Mouse (Mus musculus): Measurements from ENCODE around the gene Bglap. TPM values are rescaled to one million over a fixed set of nuclear protein-coding genes. Genes with fewer than 3 reads are reported as not detected.
"Not testable (repeated sequence)": the region's sequence is repeated elsewhere in the genome, so short reads cannot be mapped to it uniquely, and the experiment has no call there.

Gene Bglap
- polyA plus RNA-seq, 1 experiment from 2014 or later: not detected

DNA sequence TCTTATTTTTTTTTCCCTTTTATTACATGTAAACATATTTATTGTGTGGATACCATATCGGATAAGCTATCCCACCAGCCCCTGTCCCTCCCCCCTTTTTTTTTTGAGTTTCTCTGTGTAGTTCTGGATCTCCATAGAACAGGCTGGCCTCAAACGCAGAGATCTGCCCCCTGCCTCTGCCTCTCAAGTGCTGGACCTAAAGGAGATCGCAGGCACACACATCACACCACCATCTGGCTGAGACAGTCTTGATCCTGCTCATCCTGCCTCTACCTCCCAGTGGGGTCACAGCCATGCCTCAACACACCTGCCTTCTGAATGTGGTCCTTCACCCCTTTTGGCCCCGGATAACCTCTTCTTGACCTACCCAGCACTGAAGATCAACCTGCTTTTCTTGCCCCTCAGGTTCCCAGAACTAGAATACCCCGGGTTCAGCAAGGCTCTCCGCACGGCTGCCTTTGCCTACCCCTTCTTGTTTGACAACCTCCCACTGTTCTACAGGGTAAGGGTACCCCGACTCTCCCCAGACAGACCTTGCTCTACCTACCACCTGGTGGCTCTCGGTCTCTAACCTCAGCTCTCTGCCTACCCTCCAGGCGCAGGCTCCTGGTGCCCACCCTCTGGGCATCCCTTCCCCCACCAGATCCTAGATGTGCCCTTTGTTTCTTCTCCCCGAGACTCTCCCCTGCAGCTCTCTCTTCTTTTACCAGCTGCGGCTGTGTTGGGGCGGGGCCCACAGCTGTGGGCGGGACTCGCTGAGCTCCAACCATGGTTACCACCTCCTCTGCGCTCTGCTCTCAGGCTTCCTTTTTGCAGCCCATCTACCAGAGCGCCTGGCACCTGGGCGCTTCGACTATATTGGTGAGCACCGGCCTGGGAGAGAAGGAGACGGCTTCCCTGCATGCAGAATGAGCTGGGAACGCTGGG, 2.6 kb downstream of the Bglap start:
- H3K27me3 ChIP-seq; H3K36me3 ChIP-seq (replicated peaks); H3K9me3 ChIP-seq; H3K4me1 ChIP-seq: not testable (repeated sequence)
- H3K4me3 ChIP-seq (replicated peaks): peak overlapping the region; percentile 26
- peak overlapping the region; percentile 53 for H3K4me2 ChIP-seq
- H3K9ac ChIP-seq: 0 out of 2 replicates have a peak overlapping the region, but pooled peaks have one; percentile 40
- H3K27ac ChIP-seq: peak overlapping the region; percentile 80
- WGBS: 6% methylated on average over 22 of the region's 22 CpGs
- ATAC-seq (ENCODE audit: low FRiP score): peak; percentile 94

DNA sequence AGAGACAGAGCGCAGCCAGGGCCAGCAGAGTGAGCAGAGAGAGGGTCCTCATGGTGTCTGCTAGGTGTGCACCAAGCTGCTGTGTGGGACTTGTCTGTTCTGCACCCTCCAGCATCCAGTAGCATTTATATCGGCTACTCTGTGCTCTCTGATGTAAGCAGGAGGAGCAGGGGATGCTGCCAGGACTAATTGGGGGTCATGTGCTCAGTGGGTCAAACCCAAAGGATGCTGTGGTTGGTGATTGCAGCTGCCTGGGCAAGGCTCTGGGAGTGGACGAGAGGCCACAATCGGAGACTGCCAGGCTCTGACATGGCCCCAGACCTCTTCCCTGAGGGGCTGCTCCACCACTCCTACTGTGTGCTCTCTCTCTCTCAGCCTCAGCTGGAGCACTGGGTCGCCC, 5.7 kb downstream of the Bglap start, which contains the start of gene Bglap2:
Gene Bglap2 (minus strand): TSS at position 101 of the 400 bp plus-strand sequence.
- not testable (repeated sequence) for H3K9ac ChIP-seq; H3K36me3 ChIP-seq (replicated peaks); H3K4me3 ChIP-seq (replicated peaks); H3K27ac ChIP-seq; H3K4me2 ChIP-seq; ATAC-seq (ENCODE audit: low FRiP score); H3K27me3 ChIP-seq; H3K9me3 ChIP-seq
- 83% methylated on average over 5 of the region's 5 CpGs for WGBS
- peaks cover 15% of the 10 kb centered on the region for H3K4me1 ChIP-seq

DNA sequence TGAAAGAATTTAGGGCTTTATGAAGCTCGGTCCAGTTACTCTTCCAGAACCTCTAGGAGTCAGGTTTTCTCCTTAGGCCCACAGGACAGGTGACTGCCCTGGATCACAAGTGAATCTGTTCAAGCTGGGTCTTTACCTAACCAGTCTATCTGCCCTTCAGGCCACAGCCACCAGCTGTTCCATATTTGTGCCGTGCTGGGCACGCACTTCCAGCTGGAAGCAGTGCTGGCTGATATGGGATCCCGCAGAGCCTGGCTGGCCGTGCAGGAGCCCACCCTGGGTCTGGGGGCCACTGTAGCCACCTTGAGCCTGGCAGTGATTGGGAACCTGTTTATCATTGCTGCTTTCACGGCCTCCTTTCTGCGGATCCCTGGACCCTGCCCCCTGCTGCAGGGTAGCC, 7.6 kb downstream of the Bglap start:
- H3K9me3 ChIP-seq; H3K27me3 ChIP-seq; H3K36me3 ChIP-seq (replicated peaks); H3K4me2 ChIP-seq; H3K4me3 ChIP-seq (replicated peaks); H3K9ac ChIP-seq: not testable (repeated sequence)
- peaks cover 12% of the 10 kb centered on the region for H3K4me1 ChIP-seq
- peak; percentile 12; the same call in 1 of the 2 replicates for ATAC-seq (ENCODE audit: low FRiP score)
- H3K27ac ChIP-seq: peak overlapping the region; percentile 81
- 18% methylated on average over 5 of the region's 7 CpGs for WGBS

DNA sequence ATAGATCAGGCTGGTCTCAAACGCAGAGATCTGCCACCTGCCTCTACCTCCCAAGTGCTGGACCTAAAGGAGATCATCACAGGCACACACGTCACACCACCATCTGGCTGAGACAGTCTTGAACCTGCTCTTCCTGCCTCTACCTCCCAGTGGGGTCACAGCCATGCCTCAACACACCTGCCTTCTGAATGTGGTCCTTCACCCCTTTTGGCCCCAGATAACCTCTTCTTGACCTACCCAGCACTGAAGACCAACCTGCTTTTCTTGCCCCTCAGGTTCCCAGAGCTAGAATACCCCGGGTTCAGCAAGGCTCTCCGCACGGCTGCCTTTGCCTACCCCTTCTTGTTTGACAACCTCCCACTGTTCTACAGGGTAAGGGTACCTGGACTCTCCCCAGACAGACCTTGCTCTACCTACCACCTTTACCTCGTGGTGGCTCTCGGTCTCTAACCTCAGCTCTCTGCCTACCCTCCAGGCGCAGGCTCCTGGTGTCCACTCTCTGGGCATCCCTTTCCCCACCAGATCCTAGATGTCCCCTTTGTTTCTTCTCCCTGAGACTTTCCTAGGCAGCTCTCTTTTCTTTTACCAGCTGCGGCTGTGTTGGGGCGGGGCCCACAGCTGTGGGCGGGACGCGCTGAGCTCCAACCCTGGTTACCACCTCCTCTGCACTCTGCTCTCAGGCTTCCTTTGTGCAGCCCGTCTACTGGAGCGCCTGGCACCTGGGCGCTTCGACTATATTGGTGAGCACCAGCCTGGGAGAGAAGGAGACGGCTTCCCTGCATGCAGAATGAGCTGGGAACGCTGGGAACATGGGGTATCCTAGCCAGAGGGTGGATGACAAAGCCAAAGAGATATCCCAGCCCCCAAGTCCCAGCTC, 8.3 kb downstream of the Bglap start:
- H3K4me1 ChIP-seq; H3K36me3 ChIP-seq (replicated peaks); H3K9me3 ChIP-seq; H3K27me3 ChIP-seq: not testable (repeated sequence)
- H3K4me3 ChIP-seq (replicated peaks): peak overlapping the region; percentile 11; the same call in 1 of the 2 replicates
- 9% methylated on average over 19 of the region's 19 CpGs for WGBS
- H3K4me2 ChIP-seq: peak overlapping the region; percentile 38
- H3K9ac ChIP-seq: 0 out of 2 replicates have a peak overlapping the region, but pooled peaks have one; percentile 17
- H3K27ac ChIP-seq: peak overlapping the region; percentile 81
- ATAC-seq (ENCODE audit: low FRiP score): peak; percentile 94

DNA sequence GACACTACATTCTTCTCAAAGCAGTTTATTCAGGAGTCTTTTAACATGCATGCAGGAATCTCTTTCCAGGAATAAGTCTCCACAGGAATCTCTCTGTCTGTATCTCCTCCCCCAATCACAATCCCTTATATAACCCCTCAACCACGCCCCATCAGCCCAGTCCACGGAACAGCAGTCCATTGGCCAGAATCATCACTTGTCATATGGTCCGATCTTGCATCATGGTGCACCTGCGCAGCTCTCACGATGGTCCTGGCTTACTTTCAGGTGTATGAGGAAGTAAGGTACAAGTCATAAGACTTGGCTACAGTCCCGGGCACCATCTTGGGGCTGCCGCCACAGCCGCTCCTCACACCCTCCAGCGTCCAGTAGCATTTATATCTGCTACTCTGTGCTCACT, 11.6 kb downstream of the Bglap start, which contains the start of gene Bglap3:
Gene Bglap3 (minus strand): TSS at position 101 of the 400 bp plus-strand sequence.
- 91% methylated on average over 9 of the region's 9 CpGs for WGBS
- not testable (repeated sequence) for H3K9me3 ChIP-seq; H3K4me2 ChIP-seq; H3K36me3 ChIP-seq (replicated peaks); H3K27me3 ChIP-seq; H3K4me3 ChIP-seq (replicated peaks); H3K9ac ChIP-seq; H3K27ac ChIP-seq; ATAC-seq (ENCODE audit: low FRiP score); H3K4me1 ChIP-seq

DNA sequence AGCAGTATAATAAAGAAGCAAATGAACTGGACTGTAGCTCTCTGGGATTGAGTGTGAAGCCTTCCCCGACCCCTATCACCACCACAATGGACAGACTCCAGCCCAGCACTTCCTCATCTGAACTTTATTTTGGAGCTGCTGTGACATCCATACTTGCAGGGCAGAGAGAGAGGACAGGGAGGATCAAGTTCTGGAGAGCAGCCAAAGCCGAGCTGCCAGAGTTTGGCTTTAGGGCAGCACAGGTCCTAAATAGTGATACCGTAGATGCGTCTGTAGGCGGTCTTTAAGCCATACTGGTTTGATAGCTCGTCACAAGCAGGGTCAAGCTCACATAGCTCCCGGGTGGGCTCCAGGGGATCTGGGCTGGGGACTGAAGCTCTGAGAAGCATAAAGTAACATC, 15.8 kb downstream of the Bglap start:
- H3K9me3 ChIP-seq; H3K36me3 ChIP-seq (replicated peaks): not testable (repeated sequence)
- WGBS: 88% methylated on average over 7 of the region's 7 CpGs

DNA sequence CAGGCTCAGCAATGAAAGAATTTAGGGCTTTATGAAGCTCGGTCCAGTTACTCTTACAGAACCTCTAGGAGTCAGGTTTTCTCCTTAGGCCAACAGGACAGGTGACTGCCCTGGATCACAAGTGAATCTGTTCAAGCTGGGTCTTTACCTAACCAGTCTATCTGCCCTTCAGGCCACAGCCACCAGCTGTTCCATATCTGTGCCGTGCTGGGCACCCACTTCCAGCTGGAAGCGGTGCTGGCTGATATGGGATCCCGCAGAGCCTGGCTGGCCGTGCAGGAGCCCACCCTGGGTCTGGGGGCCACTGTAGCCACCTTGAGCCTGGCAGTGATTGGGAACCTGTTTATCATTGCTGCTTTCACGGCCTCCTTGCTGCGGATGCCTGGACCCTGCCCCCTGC, 16.7 kb downstream of the Bglap start:
- H3K27me3 ChIP-seq: peaks cover 23% of the 10 kb centered on the region
- whole genome bisulfite sequencing: 53% methylated on average over 4 of the region's 7 CpGs
- ATAC-seq (ENCODE audit: low FRiP score): 0 out of 2 replicates have a peak, but pooled peaks have one; percentile 28
- H3K9ac ChIP-seq; H3K4me2 ChIP-seq; H3K36me3 ChIP-seq (replicated peaks); H3K4me1 ChIP-seq; H3K9me3 ChIP-seq; H3K27ac ChIP-seq; H3K4me3 ChIP-seq (replicated peaks): not testable (repeated sequence)

More for the DNA sequence above, 15.8 kb downstream of the Bglap start:
- H3K4me1 ChIP-seq; ATAC-seq (ENCODE audit: low FRiP score); H3K9ac ChIP-seq; H3K4me2 ChIP-seq; H3K4me3 ChIP-seq (replicated peaks); H3K27ac ChIP-seq: not testable (repeated sequence)
- H3K27me3 ChIP-seq: peaks cover 23% of the 10 kb centered on the region

DNA sequence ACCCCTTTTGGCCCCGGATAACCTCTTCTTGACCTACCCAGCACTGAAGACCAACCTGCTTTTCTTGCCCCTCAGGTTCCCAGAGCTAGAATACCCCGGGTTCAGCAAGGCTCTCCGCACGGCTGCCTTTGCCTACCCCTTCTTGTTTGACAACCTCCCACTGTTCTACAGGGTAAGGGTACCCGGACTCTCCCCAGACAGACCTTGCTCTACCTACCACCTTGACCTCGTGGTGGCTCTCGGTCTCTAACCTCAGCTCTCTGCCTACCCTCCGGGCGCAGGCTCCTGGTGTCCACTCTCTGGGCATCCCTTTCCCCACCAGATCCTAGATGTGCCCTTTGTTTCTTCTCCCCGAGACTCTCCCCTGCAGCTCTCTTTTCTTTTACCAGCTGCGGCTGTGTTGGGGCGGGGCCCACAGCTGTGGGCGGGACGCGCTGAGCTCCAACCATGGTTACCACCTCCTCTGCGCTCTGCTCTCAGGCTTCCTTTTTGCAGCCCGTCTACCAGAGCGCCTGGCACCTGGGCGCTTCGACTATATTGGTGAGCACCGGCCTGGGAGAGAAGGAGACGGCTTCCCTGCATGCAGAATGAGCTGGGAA, 17.3 kb downstream of the Bglap start:
- not testable (repeated sequence) for H3K9ac ChIP-seq; H3K4me1 ChIP-seq; H3K9me3 ChIP-seq; H3K36me3 ChIP-seq (replicated peaks)
- H3K4me2 ChIP-seq: peak overlapping the region; percentile 44
- peaks cover 23% of the 10 kb centered on the region for H3K27me3 ChIP-seq
- peak overlapping the region; percentile 67 for H3K27ac ChIP-seq
- 2% methylated on average over 21 of the region's 22 CpGs for WGBS
- H3K4me3 ChIP-seq (replicated peaks): peak overlapping the region; percentile 25
- ATAC-seq (ENCODE audit: low FRiP score): peak; percentile 84

DNA sequence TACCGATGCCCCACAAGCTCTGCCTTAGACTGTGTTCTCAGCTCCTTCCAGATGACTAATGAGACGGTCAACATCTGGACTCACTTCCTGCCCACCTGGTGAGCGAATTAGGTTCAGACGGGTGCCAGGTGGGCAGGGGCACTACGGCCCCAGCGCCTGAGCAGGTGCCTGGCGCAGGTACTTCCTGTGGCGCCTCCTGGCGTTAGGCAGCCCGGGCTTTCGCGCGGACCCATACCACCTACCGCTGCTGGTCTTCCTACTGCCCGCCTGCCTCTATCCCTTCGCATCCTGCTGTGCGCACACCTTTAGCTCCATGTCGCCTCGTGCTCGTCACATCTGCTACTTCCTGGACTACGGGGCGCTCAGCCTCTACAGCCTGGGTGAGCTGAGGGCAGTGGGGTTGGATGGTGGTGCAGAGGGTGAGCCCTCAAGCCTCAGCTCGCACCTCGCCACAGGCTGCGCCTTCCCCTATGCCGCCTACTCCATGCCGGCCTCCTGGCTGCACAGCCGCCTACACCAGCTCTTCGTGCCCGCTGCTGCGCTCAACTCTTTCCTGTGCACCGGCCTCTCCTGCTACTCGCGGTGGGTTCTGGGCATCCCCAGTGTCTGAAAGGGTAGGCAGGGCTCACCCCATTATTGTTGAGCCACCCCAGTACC, 18.4 kb downstream of the Bglap start:
- Histone ChIP-seq H3K9ac (peak overlapping the region; percentile 9; the same call in 1 of the 2 replicates), H3K36me3 (replicated peaks) (peaks cover 19% of the 10 kb centered on the region), H3K4me1 (peaks cover 4% of the 10 kb centered on the region; the same call in 1 of the 2 replicates), H3K9me3 (peaks cover 10% of the 10 kb centered on the region), H3K27me3 (peaks cover 23% of the 10 kb centered on the region), H3K27ac (no peak overlapping the region), H3K4me2 (peak overlapping the region; percentile 44), H3K4me3 (replicated peaks) (no peak overlapping the region)
- 34% methylated on average over 34 of the region's 34 CpGs for WGBS
- no peak for ATAC-seq (ENCODE audit: low FRiP score)

DNA sequence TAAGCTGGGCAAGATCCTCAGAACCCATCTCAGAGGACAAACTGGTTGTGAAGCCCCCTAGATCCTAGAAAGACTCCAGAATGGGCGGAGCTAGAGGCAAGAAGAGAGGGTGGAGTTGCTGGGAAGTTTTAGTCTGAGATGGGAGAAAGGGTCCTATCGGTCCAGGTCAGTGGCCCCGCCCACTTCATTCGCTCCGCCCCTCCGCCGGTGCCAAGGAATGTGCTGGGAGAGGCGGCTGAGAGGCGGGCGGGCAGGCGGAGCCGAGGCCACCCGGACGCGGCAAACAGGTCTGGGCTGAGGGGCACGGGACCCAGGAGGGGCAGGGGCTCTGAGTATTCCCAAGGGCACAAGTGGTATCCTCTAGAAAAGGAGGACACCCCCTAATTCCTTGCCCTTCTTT, 19.9 kb downstream of the Bglap start, which contains the start of gene Paqr6:
Gene Paqr6 (plus strand): TSS at position 248 of the 400 bp plus-strand sequence.
- peaks cover 34% of the 10 kb centered on the region for H3K36me3 ChIP-seq (replicated peaks)
- H3K9ac ChIP-seq: no peak within 1 kb of the TSS
- no peak within 1 kb of the TSS for H3K4me3 ChIP-seq (replicated peaks)
- H3K27ac ChIP-seq: no peak within 1 kb of the TSS
- WGBS: 2% methylated on average over 16 of the region's 16 CpGs
- no peak for ATAC-seq (ENCODE audit: low FRiP score)
- peaks cover 23% of the 10 kb centered on the region for H3K27me3 ChIP-seq
- 0 out of 2 replicates have a peak within 1 kb of the TSS, but pooled peaks have one; percentile 11 for H3K4me2 ChIP-seq
- no peaks in the 10 kb centered on the region for H3K9me3 ChIP-seq
- peaks cover 10% of the 10 kb centered on the region; the same call in 1 of the 2 replicates for H3K4me1 ChIP-seq

DNA sequence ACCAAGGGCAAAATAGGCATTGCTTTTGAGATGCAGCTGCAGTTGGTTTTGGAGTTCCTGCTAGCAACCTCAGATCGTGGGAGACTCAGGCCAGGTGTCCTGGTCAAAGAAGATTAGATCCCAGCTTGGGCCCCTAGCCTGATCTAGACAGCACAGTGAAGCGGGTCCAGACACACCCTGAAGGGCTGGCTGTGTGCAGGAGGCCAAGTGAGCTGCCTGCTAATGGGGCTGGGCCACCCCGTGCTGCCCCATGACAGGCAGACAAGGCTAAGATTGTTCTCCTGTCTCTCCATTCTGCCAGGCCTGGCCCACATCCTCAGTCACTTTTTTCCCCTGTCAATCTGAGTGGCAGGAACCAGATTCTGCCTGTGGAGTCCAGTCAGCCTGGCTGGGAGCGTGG, 20.6 kb downstream of the Bglap start:
- no peak for ATAC-seq (ENCODE audit: low FRiP score)
- Histone ChIP-seq H3K9me3 (no peaks in the 10 kb centered on the region), H3K27ac (no peak overlapping the region), H3K4me1 (peaks cover 10% of the 10 kb centered on the region; the same call in 1 of the 2 replicates), H3K9ac (no peak overlapping the region), H3K4me3 (replicated peaks) (no peak overlapping the region), H3K36me3 (replicated peaks) (peaks cover 40% of the 10 kb centered on the region), H3K4me2 (no peak overlapping the region), H3K27me3 (peaks cover 23% of the 10 kb centered on the region)
- WGBS: 53% methylated on average over 4 of the region's 4 CpGs

All from forebrain, embryonic 12.5 days (tissue).